Mouse (Mus musculus) myocyte (in vitro differentiated cells): Measurements from ENCODE around the gene Sh3rf1. TPM values are rescaled to one million over a fixed set of nuclear protein-coding genes. Genes with fewer than 3 reads are reported as not detected.

ENCODE experiments used
- H3K27me3 ChIP-seq: one replicate; pipeline ENCODE4 v1.6.1; 2011; ENCODE audit not compliant: control insufficient read depth, insufficient read depth, insufficient read length
- H3K36me3 ChIP-seq: one replicate; pipeline ENCODE4 v1.6.1; 2011; ENCODE audit not compliant: control insufficient read depth, insufficient read depth
- H3K4me2 ChIP-seq: one replicate; pipeline ENCODE4 v1.6.1; 2011; ENCODE audit warnings: low read depth, control low read depth
- H3K4me3 ChIP-seq: one replicate; pipeline ENCODE4 v1.5.1; 2011; ENCODE audit warnings: mild to moderate bottlenecking, control low read depth, moderate library complexity
- H3K79me2 ChIP-seq: one replicate; pipeline ENCODE4 v1.6.1; 2011; ENCODE audit not compliant: control insufficient read depth, insufficient read depth
- H3ac ChIP-seq: one replicate; pipeline ENCODE4 v1.6.1; 2011; ENCODE audit not compliant: control insufficient read depth, insufficient read length
- CEBPB ChIP-seq: IDR thresholded peaks from 2 replicates; pipeline ENCODE4 v1.6.1; 2011; ENCODE audit warnings: mild to moderate bottlenecking, moderate library complexity; ENCODE audit not compliant: poor library complexity, insufficient read depth, severe bottlenecking
- E2F4 ChIP-seq: IDR thresholded peaks from one replicate; pipeline ENCODE4 v1.6.1; 2011; ENCODE audit warnings: mild to moderate bottlenecking, control low read depth, moderate library complexity; ENCODE audit not compliant: insufficient read depth
- MAX ChIP-seq: IDR thresholded peaks from one replicate; pipeline ENCODE4 v1.6.1; 2011; ENCODE audit warnings: low read depth, mild to moderate bottlenecking, control low read depth
- MYOD1 ChIP-seq, 3 experiments: IDR thresholded peaks; one replicate each; pipeline ENCODE4 v1.6.1; 2011; ENCODE audit warnings: control low read depth in 2 of 3, low read depth in 2 of 3, mild to moderate bottlenecking in 2 of 3, moderate library complexity in 1 of 3; ENCODE audit not compliant: insufficient read length in 2 of 3, control insufficient read depth in 1 of 3
- MYOG ChIP-seq, 3 experiments: IDR thresholded peaks; one replicate each; pipeline ENCODE4 v1.6.1; 2011; ENCODE audit warnings: control low read depth in 2 of 3, low read depth in 2 of 3, mild to moderate bottlenecking in 2 of 3; ENCODE audit not compliant: insufficient read length in 2 of 3, control insufficient read depth in 1 of 3, insufficient read depth in 1 of 3
- POLR2A ChIP-seq: IDR thresholded peaks from one replicate; pipeline ENCODE4 v1.6.1; 2011; ENCODE audit warnings: low read depth, mild to moderate bottlenecking, control low read depth, moderate library complexity; ENCODE audit not compliant: insufficient read length
- POLR2AphosphoS2 ChIP-seq: IDR thresholded peaks from one replicate; pipeline ENCODE4 v1.6.1; 2011; ENCODE audit warnings: low read depth, control low read depth; ENCODE audit not compliant: insufficient read length
- REST ChIP-seq: IDR thresholded peaks from one replicate; pipeline ENCODE4 v1.6.1; 2011; ENCODE audit warnings: mild to moderate bottlenecking, control low read depth, moderate library complexity; ENCODE audit not compliant: insufficient read depth, insufficient read length
- SRF ChIP-seq: IDR thresholded peaks from one replicate; pipeline ENCODE4 v1.6.1; 2011; ENCODE audit warnings: low read depth; ENCODE audit not compliant: control insufficient read depth, insufficient read length
- TCF12 ChIP-seq: IDR thresholded peaks from one replicate; pipeline ENCODE4 v1.6.1; 2011; ENCODE audit warnings: mild to moderate bottlenecking, control low read depth; ENCODE audit not compliant: poor library complexity, insufficient read depth, severe bottlenecking
- TCF3 ChIP-seq: IDR thresholded peaks from one replicate; pipeline ENCODE4 v1.6.1; 2011; ENCODE audit warnings: low read depth, control low read depth; ENCODE audit not compliant: insufficient read length
- USF1 ChIP-seq: IDR thresholded peaks from one replicate; pipeline ENCODE4 v1.6.1; 2011; ENCODE audit warnings: low read depth, mild to moderate bottlenecking, control low read depth, moderate library complexity
- polyA plus RNA-seq: library from polyadenylated mRNA; unstranded; fragments of >200 nt; fragmentation: generic; extraction: Trizol; gene quantifications from one replicate; pipeline ENCODE4 v1.2.1, GENCODE M21; 2012; ENCODE audit warnings: missing spikeins

Sh3rf1 gene
- polyA plus RNA-seq, 1 experiment = 4.2 TPM

- no peak overlapping the region for H3ac ChIP-seq
- no peak overlapping the region for H3K4me3 ChIP-seq
- H3K4me2 ChIP-seq = no peak overlapping the region
- no peak for TF ChIP-seq MYOG (IDR thresholded peaks at IDR 0.05; ENCODE audit: control insufficient read depth in 1 of 3, insufficient read depth in 1 of 3, insufficient read length in 2 of 3, low read depth in 2 of 3)
- TF ChIP-seq CEBPB = no peak
- TF ChIP-seq TCF3 = no peak
- no peak for TF ChIP-seq MAX
- no peak for TF ChIP-seq SRF
- no peak for TF ChIP-seq USF1
- no peak for TF ChIP-seq TCF12
- TF ChIP-seq POLR2AphosphoS2 = no peak
- no peaks in the 10 kb centered on the region for H3K36me3 ChIP-seq
- H3K27me3 ChIP-seq = no peaks in the 10 kb centered on the region
- no peaks in the 10 kb centered on the region for H3K79me2 ChIP-seq
Observed at GRCm38 (mm10) chr8:61279030-61279429, 55.4 kb downstream of the Sh3rf1 start.

- no peak for TF ChIP-seq REST
- TF ChIP-seq TCF3 = no peak
- TF ChIP-seq POLR2A = no peak
- TF ChIP-seq CEBPB = no peak
- TF ChIP-seq SRF = no peak
- TF ChIP-seq MYOD1 (IDR thresholded peaks at IDR 0.05; ENCODE audit: control insufficient read depth in 1 of 3, insufficient read length in 2 of 3, low read depth in 2 of 3) = no peak
- TF ChIP-seq TCF12 = no peak
- TF ChIP-seq E2F4 = no peak
- TF ChIP-seq MAX = no peak
- no peak for TF ChIP-seq USF1
- TF ChIP-seq MYOG (IDR thresholded peaks at IDR 0.05; ENCODE audit: control insufficient read depth in 1 of 3, insufficient read depth in 1 of 3, insufficient read length in 2 of 3, low read depth in 2 of 3) = no peak
- TF ChIP-seq POLR2AphosphoS2 = no peak
- H3ac ChIP-seq = no peak overlapping the region
- no peak overlapping the region for H3K4me3 ChIP-seq
- H3K4me2 ChIP-seq = peak overlapping the region; percentile 59
- H3K36me3 ChIP-seq = no peaks in the 10 kb centered on the region
- no peaks in the 10 kb centered on the region for H3K79me2 ChIP-seq
- H3K27me3 ChIP-seq = no peaks in the 10 kb centered on the region
Observed at GRCm38 (mm10) chr8:61282303-61283168, 58.9 kb downstream of the Sh3rf1 start.

GRCm38 (mm10) chr8:61283169-61284081, 59.8 kb downstream of the Sh3rf1 start:
- Histone ChIP-seq H3K4me3 (no peak overlapping the region), H3K4me2 (peak overlapping the region; percentile 59), H3K27me3 (no peaks in the 10 kb centered on the region), H3K79me2 (no peaks in the 10 kb centered on the region), H3K36me3 (no peaks in the 10 kb centered on the region), H3ac (no peak overlapping the region)
- TF ChIP-seq SRF (no peak), POLR2A (no peak), MAX (no peak), TCF3 (no peak), REST (no peak), MYOD1 (IDR thresholded peaks at IDR 0.05; ENCODE audit: control insufficient read depth in 1 of 3, insufficient read length in 2 of 3, low read depth in 2 of 3) (peak in 2 of 3 experiments; percentile 17 to 47), E2F4 (no peak), USF1 (no peak), MYOG (IDR thresholded peaks at IDR 0.05; ENCODE audit: control insufficient read depth in 1 of 3, insufficient read depth in 1 of 3, insufficient read length in 2 of 3, low read depth in 2 of 3) (peak in 1 of 3 experiments; percentile 25)

DNA sequence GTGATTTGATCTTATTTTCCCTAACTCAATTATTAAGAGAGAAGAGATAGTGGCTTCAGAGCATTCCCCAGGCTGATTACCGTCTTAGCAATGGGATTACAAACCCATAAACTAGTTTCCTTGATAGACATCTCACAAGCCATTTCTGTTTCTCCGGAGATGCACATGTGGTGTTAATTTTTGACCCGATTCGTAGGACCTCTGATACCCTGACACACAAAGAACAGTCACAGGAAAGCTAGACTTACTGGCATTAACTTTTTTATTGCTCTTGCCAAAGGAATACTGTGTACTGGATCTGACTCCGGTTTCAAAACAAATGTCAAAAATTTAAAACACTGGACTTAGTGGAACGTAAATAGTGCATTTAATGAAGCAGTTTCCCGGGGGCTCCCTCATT, 62.2 kb downstream of the Sh3rf1 start:
- TF ChIP-seq CEBPB (no peak), TCF12 (no peak), SRF (no peak), REST (no peak), MAX (no peak), E2F4 (no peak), MYOD1 (IDR thresholded peaks at IDR 0.05; ENCODE audit: control insufficient read depth in 1 of 3, insufficient read length in 2 of 3, low read depth in 2 of 3) (no peak), TCF3 (no peak), POLR2AphosphoS2 (no peak), POLR2A (no peak), USF1 (no peak), MYOG (IDR thresholded peaks at IDR 0.05; ENCODE audit: control insufficient read depth in 1 of 3, insufficient read depth in 1 of 3, insufficient read length in 2 of 3, low read depth in 2 of 3) (no peak)
- H3K79me2 ChIP-seq = no peaks in the 10 kb centered on the region
- H3K27me3 ChIP-seq = no peaks in the 10 kb centered on the region
- no peak overlapping the region for H3K4me2 ChIP-seq
- no peak overlapping the region for H3K4me3 ChIP-seq
- H3K36me3 ChIP-seq = no peaks in the 10 kb centered on the region
- H3ac ChIP-seq = no peak overlapping the region
